Mouse (Mus musculus) midbrain, embryonic 13.5 days (tissue): ENCODE results near the gene Apaf1. TPM values are rescaled to one million over a fixed set of nuclear protein-coding genes. Genes with fewer than 3 reads are reported as not detected.
A peak's percentile ranks its signal among the peaks of the same experiment; 100 is the strongest.

Experiments
- ATAC-seq: fragments of 200-750 bp; cut with Nextera tagmentation; 2 replicates; pipeline ENCODE4 v1.8.0; 2017; ENCODE audit warnings: mild to moderate bottlenecking, moderate TSS enrichment, moderate library complexity
- H3K27ac ChIP-seq: fragments of 300-500 bp; sonication (generic); 2 replicates; pipeline ENCODE4 v1.5.1; 2015; ENCODE audit warnings: inconsistent platforms, mild to moderate bottlenecking, moderate library complexity
- H3K27me3 ChIP-seq: fragments of 300-500 bp; sonication (generic); 2 replicates; pipeline ENCODE4 v1.6.1; 2015; ENCODE audit warnings: mild to moderate bottlenecking, inconsistent platforms
- H3K36me3 ChIP-seq: fragments of 300-500 bp; sonication (generic); 2 replicates; pipeline ENCODE4 v1.6.1; 2015; ENCODE audit warnings: mild to moderate bottlenecking, inconsistent platforms
- H3K4me1 ChIP-seq: fragments of 300-500 bp; sonication (generic); replicated peaks from 2 replicates; pipeline ENCODE4 v1.6.1; 2015; ENCODE audit warnings: inconsistent platforms
- H3K4me2 ChIP-seq: fragments of 300-500 bp; sonication (generic); replicated peaks from 2 replicates; pipeline ENCODE4 v1.6.1; 2015; ENCODE audit warnings: moderate library complexity, mild to moderate bottlenecking, inconsistent platforms
- H3K4me3 ChIP-seq: fragments of 300-500 bp; sonication (generic); replicated peaks from 2 replicates; pipeline ENCODE4 v1.5.1; 2015; ENCODE audit warnings: mild to moderate bottlenecking, inconsistent platforms
- H3K9ac ChIP-seq: fragments of 300-500 bp; sonication (generic); replicated peaks from 2 replicates; pipeline ENCODE4 v1.6.1; 2015; ENCODE audit warnings: mild to moderate bottlenecking, inconsistent platforms
- H3K9me3 ChIP-seq: fragments of 300-500 bp; sonication (generic); 2 replicates; pipeline ENCODE4 v1.6.1; 2016; ENCODE audit warnings: mild to moderate bottlenecking, inconsistent platforms
- WGBS: fragments of 180-500 bp; shearing (Covaris S2); methylation state at CpG from one replicate; pipeline ENCODE4 v1.1.7; 2015; 5-methylcytosine and 5-hydroxymethylcytosine counted together
- polyA plus RNA-seq: library from polyadenylated mRNA; unstranded; fragments of >200 nt; fragmentation: Nextera tagmentation; extraction: Ambion mirVana; gene quantifications from 2 replicates; pipeline ENCODE4 v1.2.1, GENCODE M21; 2015

Gene Apaf1
- polyA plus RNA-seq, 1 experiment from 2014 or later, result 20.1 TPM

- Histone ChIP-seq H3K4me2 (no peak overlapping the region), H3K4me1 (no peaks in the 10 kb centered on the region), H3K36me3 (peaks cover 17% of the 10 kb centered on the region), H3K27me3 (no peaks in the 10 kb centered on the region), H3K9me3 (0 out of 2 replicates have a peak, but pooled peaks cover under 1% of the 10 kb centered on the region), H3K9ac (no peak overlapping the region), H3K27ac (no peak overlapping the region), H3K4me3 (no peak overlapping the region)
- no peak for ATAC-seq
- WGBS, result 80% methylated on average over 3 of the region's 3 CpGs
Measured at GRCm38 (mm10) chr10:91105981-91106380, 23.4 kb upstream of the Apaf1 start.

- H3K4me3 ChIP-seq, result no peak overlapping the region
- no peak overlapping the region for H3K27ac ChIP-seq
- no peaks in the 10 kb centered on the region for H3K4me1 ChIP-seq
- 94% methylated on average over 14 of the region's 14 CpGs for WGBS
- no peak overlapping the region for H3K9ac ChIP-seq
- H3K4me2 ChIP-seq, result no peak overlapping the region
- no peak for ATAC-seq
- H3K36me3 ChIP-seq, result peaks cover 10% of the 10 kb centered on the region
- H3K9me3 ChIP-seq, result no peaks in the 10 kb centered on the region
- no peaks in the 10 kb centered on the region for H3K27me3 ChIP-seq
Measured at GRCm38 (mm10) chr10:91102799-91103590, 20.4 kb upstream of the Apaf1 start.

- H3K4me1 ChIP-seq, result no peaks in the 10 kb centered on the region
- ATAC-seq, result no peak
- H3K4me2 ChIP-seq, result no peak overlapping the region
- 95% methylated on average over 25 of the region's 25 CpGs for WGBS
- H3K27ac ChIP-seq, result no peak overlapping the region
- no peaks in the 10 kb centered on the region for H3K9me3 ChIP-seq
- H3K9ac ChIP-seq, result no peak overlapping the region
- H3K27me3 ChIP-seq, result no peaks in the 10 kb centered on the region
- H3K36me3 ChIP-seq, result peaks cover 10% of the 10 kb centered on the region
- no peak overlapping the region for H3K4me3 ChIP-seq
Measured at GRCm38 (mm10) chr10:91101936-91102335, 19.4 kb upstream of the Apaf1 start.

- H3K9me3 ChIP-seq, result no peaks in the 10 kb centered on the region
- ATAC-seq, result no peak
- H3K4me2 ChIP-seq, result no peak overlapping the region
- H3K4me3 ChIP-seq, result no peak overlapping the region
- no peaks in the 10 kb centered on the region for H3K4me1 ChIP-seq
- no peak overlapping the region for H3K9ac ChIP-seq
- WGBS, result 83% methylated on average over 1 of the region's 1 CpGs
- no peak overlapping the region for H3K27ac ChIP-seq
- no peaks in the 10 kb centered on the region for H3K27me3 ChIP-seq
- peaks cover 14% of the 10 kb centered on the region for H3K36me3 ChIP-seq
Measured at GRCm38 (mm10) chr10:91100101-91100500, 17.5 kb upstream of the Apaf1 start.

GRCm38 (mm10) chr10:91098056-91098455 is 15.5 kb upstream of the Apaf1 start:
- Histone ChIP-seq H3K4me3 (no peak overlapping the region), H3K9ac (no peak overlapping the region), H3K9me3 (no peaks in the 10 kb centered on the region), H3K4me1 (no peaks in the 10 kb centered on the region), H3K4me2 (no peak overlapping the region), H3K27me3 (no peaks in the 10 kb centered on the region), H3K27ac (no peak overlapping the region), H3K36me3 (peaks cover 14% of the 10 kb centered on the region)
- WGBS, result 94% methylated on average over 8 of the region's 8 CpGs
- no peak for ATAC-seq

GRCm38 (mm10) chr10:91094251-91095104 is 11.9 kb upstream of the Apaf1 start:
- H3K27ac ChIP-seq, result no peak overlapping the region
- H3K4me1 ChIP-seq, result no peaks in the 10 kb centered on the region
- 89% methylated on average over 15 of the region's 15 CpGs for WGBS
- H3K27me3 ChIP-seq, result no peaks in the 10 kb centered on the region
- no peak for ATAC-seq
- H3K4me3 ChIP-seq, result no peak overlapping the region
- H3K9me3 ChIP-seq, result no peaks in the 10 kb centered on the region
- H3K4me2 ChIP-seq, result no peak overlapping the region
- H3K9ac ChIP-seq, result no peak overlapping the region
- 0 out of 2 replicates have a peak, but pooled peaks cover 4% of the 10 kb centered on the region for H3K36me3 ChIP-seq

- no peak overlapping the region for H3K4me2 ChIP-seq
- H3K4me3 ChIP-seq, result no peak overlapping the region
- ATAC-seq, result no peak
- H3K4me1 ChIP-seq, result no peaks in the 10 kb centered on the region
- H3K9me3 ChIP-seq, result no peaks in the 10 kb centered on the region
- no peaks in the 10 kb centered on the region for H3K27me3 ChIP-seq
- no peak overlapping the region for H3K27ac ChIP-seq
- WGBS, result 87% methylated on average over 4 of the region's 4 CpGs
- H3K9ac ChIP-seq, result no peak overlapping the region
- H3K36me3 ChIP-seq, result 0 out of 2 replicates have a peak, but pooled peaks cover 4% of the 10 kb centered on the region
Measured at GRCm38 (mm10) chr10:91092812-91093211, 10.2 kb upstream of the Apaf1 start.

GRCm38 (mm10) chr10:91083393-91083927 is 890 bp upstream of the Apaf1 start:
- no peak for ATAC-seq
- peak overlapping the region; percentile 90 for H3K27ac ChIP-seq
- peak overlapping the region; percentile 91 for H3K4me3 ChIP-seq
- peak overlapping the region; percentile 62 for H3K4me2 ChIP-seq
- WGBS, result 50% methylated on average over 12 of the region's 12 CpGs
- peaks cover 2% of the 10 kb centered on the region; the same call in 1 of the 2 replicates for H3K36me3 ChIP-seq
- H3K27me3 ChIP-seq, result no peaks in the 10 kb centered on the region
- peak overlapping the region; percentile 82 for H3K9ac ChIP-seq
- no peaks in the 10 kb centered on the region for H3K9me3 ChIP-seq
- H3K4me1 ChIP-seq, result peaks cover 16% of the 10 kb centered on the region

- no peaks in the 10 kb centered on the region for H3K27me3 ChIP-seq
- ATAC-seq, result peak; percentile 71; the same call in 1 of the 2 replicates
Measured at GRCm38 (mm10) chr10:91081959-91082507, 537 bp downstream of the Apaf1 start.

GRCm38 (mm10) chr10:91080540-91080939 is 2.0 kb downstream of the Apaf1 start:
- Histone ChIP-seq H3K27me3 (no peaks in the 10 kb centered on the region), H3K4me2 (no peak overlapping the region), H3K36me3 (peaks cover 27% of the 10 kb centered on the region), H3K9me3 (no peaks in the 10 kb centered on the region), H3K27ac (no peak overlapping the region), H3K4me3 (no peak overlapping the region), H3K9ac (no peak overlapping the region), H3K4me1 (peaks cover 16% of the 10 kb centered on the region)
- no peak for ATAC-seq
- 92% methylated on average over 5 of the region's 5 CpGs for WGBS

More at GRCm38 (mm10) chr10:91081959-91082507, 537 bp downstream of the Apaf1 start:
- peak overlapping the region; percentile 91 for H3K4me3 ChIP-seq
- H3K9me3 ChIP-seq, result no peaks in the 10 kb centered on the region
- H3K27ac ChIP-seq, result peak overlapping the region; percentile 90
- WGBS, result under 1% methylated on average over 27 of the region's 27 CpGs
- peaks cover 13% of the 10 kb centered on the region for H3K36me3 ChIP-seq
- H3K4me1 ChIP-seq, result peaks cover 16% of the 10 kb centered on the region
- peak overlapping the region; percentile 89 for H3K9ac ChIP-seq
- peak overlapping the region; percentile 62 for H3K4me2 ChIP-seq

- no peak overlapping the region for H3K27ac ChIP-seq
- peaks cover 44% of the 10 kb centered on the region for H3K36me3 ChIP-seq
- no peak for ATAC-seq
- 93% methylated on average over 2 of the region's 2 CpGs for WGBS
- H3K4me1 ChIP-seq, result peaks cover 10% of the 10 kb centered on the region
- H3K9ac ChIP-seq, result no peak overlapping the region
- H3K9me3 ChIP-seq, result no peaks in the 10 kb centered on the region
- H3K4me3 ChIP-seq, result no peak overlapping the region
- no peaks in the 10 kb centered on the region for H3K27me3 ChIP-seq
- no peak overlapping the region for H3K4me2 ChIP-seq
Measured at GRCm38 (mm10) chr10:91076667-91077066, 5.9 kb downstream of the Apaf1 start.
